Mouse (Mus musculus) liver, adult 2 months (tissue): Measurements from ENCODE around the gene Pprc1. TPM values are rescaled to one million over a fixed set of nuclear protein-coding genes. Genes with fewer than 3 reads are reported as not detected.

Experiments
- DNase-seq: peaks from one replicate; pipeline ENCODE4 v3.0.0-alpha.2; 2011; ENCODE audit warnings: low read depth, low spot score; ENCODE audit errors: extremely low read depth
- H3K27ac ChIP-seq: fragments of 200-500 bp; replicated peaks from 2 replicates; pipeline ENCODE4 v1.5.1; 2012; ENCODE audit warnings: low read depth, mild to moderate bottlenecking, control low read depth, inconsistent platforms, low read length; ENCODE audit not compliant: insufficient read depth
- H3K27me3 ChIP-seq: fragments of 200-500 bp; 2 replicates; pipeline ENCODE4 v1.6.1; 2012; ENCODE audit warnings: mild to moderate bottlenecking, moderate library complexity, low read length, inconsistent platforms; ENCODE audit not compliant: control insufficient read depth, insufficient read depth
- H3K36me3 ChIP-seq: fragments of 200-500 bp; 2 replicates; pipeline ENCODE4 v1.6.1; 2012; ENCODE audit warnings: low read length, inconsistent platforms; ENCODE audit not compliant: control insufficient read depth, insufficient read depth
- H3K4me1 ChIP-seq: fragments of 200-500 bp; 2 replicates; pipeline ENCODE4 v1.6.1; 2011; ENCODE audit warnings: low read length; ENCODE audit not compliant: control insufficient read depth, insufficient read depth
- H3K4me3 ChIP-seq: fragments of 200-500 bp; 2 replicates; pipeline ENCODE4 v1.5.1; 2011; ENCODE audit warnings: low read depth, mild to moderate bottlenecking, control low read depth, low read length, moderate library complexity; ENCODE audit not compliant: insufficient read depth
- H3K79me2 ChIP-seq: fragments of 200-500 bp; 2 replicates; pipeline ENCODE4 v1.6.1; 2012; ENCODE audit warnings: inconsistent platforms, mild to moderate bottlenecking, low read length, moderate library complexity; ENCODE audit not compliant: control insufficient read depth, insufficient read depth
- H3K9ac ChIP-seq: fragments of 200-500 bp; 2 replicates; pipeline ENCODE4 v1.6.1; 2012; ENCODE audit warnings: low read depth, mild to moderate bottlenecking, control low read depth, inconsistent platforms, low read length
- CTCF ChIP-seq: fragments of 200-500 bp; IDR thresholded peaks from 2 replicates; pipeline ENCODE4 v1.5.1; 2011; ENCODE audit warnings: low read depth, low read length, control low read depth
- POLR2A ChIP-seq: fragments of 200-500 bp; IDR thresholded peaks from 2 replicates; pipeline ENCODE4 v1.6.1; 2011; ENCODE audit warnings: low read length, control low read depth; ENCODE audit not compliant: insufficient read depth; ENCODE audit errors: extremely low read depth
- WGBS: fragments of 180-500 bp; shearing (Covaris S2); methylation state at CpG from one replicate; pipeline ENCODE4 v1.1.7; 2018; 5-methylcytosine and 5-hydroxymethylcytosine counted together
- polyA plus RNA-seq: library from polyadenylated mRNA; depleted of rRNA; stranded (reverse); fragments of >200 nt; gene quantifications from 2 replicates; pipeline ENCODE4 v1.2.3, GENCODE M21; 2012
- total RNA-seq: library from RNA; depleted of rRNA; stranded (reverse); fragments of >200 nt; gene quantifications from 2 replicates; pipeline ENCODE4 v1.2.3, GENCODE M21; 2014

Gene Pprc1
- total and polyA plus RNA-seq, 2 experiments = 1.1 to 11.7 TPM

GRCm38 (mm10) chr19:46016023-46016422 lies 28.7 kb upstream of the Pprc1 start:
- Histone ChIP-seq H3K79me2 (no peaks in the 10 kb centered on the region), H3K27me3 (no peaks in the 10 kb centered on the region), H3K4me3 (no peak overlapping the region), H3K27ac (no peak overlapping the region), H3K9ac (no peak overlapping the region), H3K4me1 (no peaks in the 10 kb centered on the region), H3K36me3 (no peaks in the 10 kb centered on the region)
- DNase-seq = no peak
- TF ChIP-seq POLR2A (no peak), CTCF (no peak)
- WGBS = 93% methylated on average over 2 of the region's 2 CpGs

- no peak for DNase-seq
- 87% methylated on average over 6 of the region's 6 CpGs for WGBS
- Histone ChIP-seq H3K27ac (no peak overlapping the region), H3K4me1 (peaks cover 6% of the 10 kb centered on the region), H3K36me3 (no peaks in the 10 kb centered on the region), H3K4me3 (no peak overlapping the region), H3K9ac (no peak overlapping the region), H3K79me2 (no peaks in the 10 kb centered on the region), H3K27me3 (no peaks in the 10 kb centered on the region)
- TF ChIP-seq CTCF = no peak
- TF ChIP-seq POLR2A = no peak
These were observed 19.7 kb upstream of the Pprc1 start for GRCm38 (mm10) chr19:46024959-46025358.

- no peaks in the 10 kb centered on the region for H3K79me2 ChIP-seq
- no peak overlapping the region for H3K9ac ChIP-seq
- TF ChIP-seq CTCF (no peak), POLR2A (no peak)
- DNase-seq = no peak
- no peaks in the 10 kb centered on the region for H3K36me3 ChIP-seq
- H3K4me3 ChIP-seq = no peak overlapping the region
- WGBS = 26% methylated on average over 8 of the region's 8 CpGs
- H3K27ac ChIP-seq = no peak overlapping the region
- peaks cover 9% of the 10 kb centered on the region for H3K4me1 ChIP-seq
- no peaks in the 10 kb centered on the region for H3K27me3 ChIP-seq
These were observed 18.1 kb upstream of the Pprc1 start for GRCm38 (mm10) chr19:46026567-46026966.

- Histone ChIP-seq H3K4me3 (no peak overlapping the region), H3K27ac (no peak overlapping the region), H3K4me1 (peaks cover 14% of the 10 kb centered on the region), H3K79me2 (no peaks in the 10 kb centered on the region), H3K27me3 (no peaks in the 10 kb centered on the region), H3K9ac (no peak overlapping the region), H3K36me3 (peaks cover 4% of the 10 kb centered on the region; the same call in 1 of the 2 replicates)
- 83% methylated on average over 11 of the region's 11 CpGs for WGBS
- no peak for DNase-seq
- TF ChIP-seq CTCF (peak; percentile 22; the same call in 1 of the 2 replicates), POLR2A (no peak)
These were observed 15.9 kb upstream of the Pprc1 start for GRCm38 (mm10) chr19:46028747-46029320.

GRCm38 (mm10) chr19:46029652-46030051 lies 15.0 kb upstream of the Pprc1 start:
- TF ChIP-seq POLR2A (no peak), CTCF (no peak)
- Histone ChIP-seq H3K4me1 (peaks cover 14% of the 10 kb centered on the region), H3K36me3 (peaks cover 8% of the 10 kb centered on the region), H3K4me3 (no peak overlapping the region), H3K9ac (no peak overlapping the region), H3K79me2 (no peaks in the 10 kb centered on the region), H3K27ac (peak overlapping the region; percentile 65), H3K27me3 (no peaks in the 10 kb centered on the region)
- WGBS = 24% methylated on average over 1 of the region's 1 CpGs
- DNase-seq = peak; percentile 76

GRCm38 (mm10) chr19:46030196-46030983 lies 14.3 kb upstream of the Pprc1 start:
- Histone ChIP-seq H3K36me3 (peaks cover 12% of the 10 kb centered on the region), H3K4me1 (peaks cover 14% of the 10 kb centered on the region), H3K27ac (peak overlapping the region; percentile 65), H3K9ac (no peak overlapping the region), H3K79me2 (no peaks in the 10 kb centered on the region), H3K4me3 (no peak overlapping the region), H3K27me3 (no peaks in the 10 kb centered on the region)
- TF ChIP-seq POLR2A (no peak), CTCF (no peak)
- WGBS = 95% methylated on average over 10 of the region's 10 CpGs
- no peak for DNase-seq
